Mouse (Mus musculus): ENCODE data around the gene Ctcfl. TPM values are rescaled to one million over a fixed set of nuclear protein-coding genes. Genes with fewer than 3 reads are reported as not detected.
"Not testable (repeated sequence)": the region's sequence is repeated elsewhere in the genome, so short reads cannot be mapped to it uniquely, and the experiment has no call there.

Gene Ctcfl
- polyA plus RNA-seq, 1 experiment: not detected

DNA sequence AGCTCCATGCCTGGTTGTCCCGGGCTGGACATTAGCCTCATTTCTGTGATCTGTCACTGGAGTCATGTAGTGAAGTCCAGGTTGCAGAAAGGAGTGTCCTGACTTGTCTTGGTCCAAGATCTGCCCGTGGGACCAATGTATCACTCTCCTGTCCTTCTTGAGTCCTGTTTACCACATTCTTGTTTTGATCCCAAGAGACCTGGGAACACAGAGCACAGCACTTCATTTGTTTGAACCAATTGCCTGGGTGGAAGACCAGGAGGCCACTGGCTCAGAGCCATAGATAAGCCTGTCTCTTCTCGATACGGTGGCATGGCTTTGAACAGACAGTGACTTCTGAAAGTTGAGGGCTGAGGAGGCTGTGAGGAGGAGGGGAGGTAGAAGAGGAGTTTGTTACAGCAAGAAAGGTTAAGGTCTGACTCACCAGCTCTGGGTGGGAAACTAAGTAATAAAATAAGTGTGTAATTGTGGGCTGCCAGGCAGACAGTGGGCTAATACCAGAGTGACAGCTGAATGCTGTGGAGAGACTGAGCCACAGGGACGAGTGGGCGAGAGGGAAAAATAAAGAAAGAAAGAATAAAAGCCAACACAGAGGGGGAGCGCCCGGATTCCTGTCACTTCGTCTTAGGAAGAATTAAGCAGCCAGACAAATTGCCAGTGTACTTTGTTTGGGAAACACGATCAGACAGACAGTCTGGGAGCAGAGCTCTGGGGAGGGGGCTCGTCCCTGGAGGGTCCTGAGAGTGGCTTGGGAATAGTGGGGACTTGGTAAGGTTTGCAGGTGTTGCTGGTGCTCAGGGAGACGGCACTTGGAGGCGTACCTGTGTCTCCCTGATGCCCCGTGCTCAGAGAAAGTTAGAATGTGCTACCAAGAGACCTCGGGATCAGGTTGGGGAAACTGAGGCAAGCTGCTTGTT lies 19.3 kb upstream of the Ctcfl start:
- DNase-seq (ENCODE audit: low read depth): peak; percentile 57
- TF ChIP-seq POLR2A (IDR thresholded peaks at IDR 0.05; ENCODE audit: borderline replicate concordance, extremely low read depth, insufficient read depth, insufficient read length, poor library complexity, severe bottlenecking) (no peak), CTCF (IDR thresholded peaks at IDR 0.05; ENCODE audit: borderline replicate concordance, extremely low read depth, insufficient read depth, insufficient read length) (no peak)

- no peak for DNase-seq (ENCODE audit: low read depth)
- TF ChIP-seq POLR2A (IDR thresholded peaks at IDR 0.05; ENCODE audit: borderline replicate concordance, extremely low read depth, insufficient read depth, insufficient read length, poor library complexity, severe bottlenecking) (no peak), CTCF (IDR thresholded peaks at IDR 0.05; ENCODE audit: borderline replicate concordance, extremely low read depth, insufficient read depth, insufficient read length) (no peak)
Observed at GRCm38 (mm10) chr2:173134695-173135094, 15.4 kb upstream of the Ctcfl start.

GRCm38 (mm10) chr2:173132794-173133300 lies 13.5 kb upstream of the Ctcfl start:
- DNase-seq (ENCODE audit: low read depth): no peak
- TF ChIP-seq POLR2A (IDR thresholded peaks at IDR 0.05; ENCODE audit: borderline replicate concordance, extremely low read depth, insufficient read depth, insufficient read length, poor library complexity, severe bottlenecking): no peak
- TF ChIP-seq CTCF (IDR thresholded peaks at IDR 0.05; ENCODE audit: borderline replicate concordance, extremely low read depth, insufficient read depth, insufficient read length): no peak

- no peak for TF ChIP-seq POLR2A (IDR thresholded peaks at IDR 0.05; ENCODE audit: borderline replicate concordance, extremely low read depth, insufficient read depth, insufficient read length, poor library complexity, severe bottlenecking)
- no peak for TF ChIP-seq CTCF (IDR thresholded peaks at IDR 0.05; ENCODE audit: borderline replicate concordance, extremely low read depth, insufficient read depth, insufficient read length)
Observed at GRCm38 (mm10) chr2:173132262-173132661, 12.9 kb upstream of the Ctcfl start.

DNA sequence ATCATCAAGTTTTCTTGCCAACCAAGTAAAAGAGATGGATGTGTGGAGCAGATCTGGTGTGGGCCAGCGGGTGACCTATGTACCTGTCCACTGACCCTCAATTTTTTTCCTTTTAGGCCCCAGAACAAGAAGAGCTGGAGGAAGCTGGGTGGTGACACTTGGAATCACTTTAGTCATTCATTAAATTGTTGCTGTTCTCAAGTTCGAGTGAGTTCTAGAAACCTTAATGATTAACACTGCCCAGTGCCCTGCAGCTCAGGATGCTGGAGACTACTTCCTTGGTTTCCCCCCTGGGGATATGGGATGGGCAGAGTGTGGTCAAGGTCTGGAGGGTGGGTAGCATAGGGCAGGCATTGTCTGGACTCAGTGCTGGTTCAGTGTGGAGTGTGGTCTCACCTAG lies 9.8 kb upstream of the Ctcfl start:
- TF ChIP-seq POLR2A (IDR thresholded peaks at IDR 0.05; ENCODE audit: borderline replicate concordance, extremely low read depth, insufficient read depth, insufficient read length, poor library complexity, severe bottlenecking): no peak
- TF ChIP-seq CTCF (IDR thresholded peaks at IDR 0.05; ENCODE audit: borderline replicate concordance, extremely low read depth, insufficient read depth, insufficient read length): no peak

More at GRCm38 (mm10) chr2:173132262-173132661, 12.9 kb upstream of the Ctcfl start:
- no peak for DNase-seq (ENCODE audit: low read depth)

DNA sequence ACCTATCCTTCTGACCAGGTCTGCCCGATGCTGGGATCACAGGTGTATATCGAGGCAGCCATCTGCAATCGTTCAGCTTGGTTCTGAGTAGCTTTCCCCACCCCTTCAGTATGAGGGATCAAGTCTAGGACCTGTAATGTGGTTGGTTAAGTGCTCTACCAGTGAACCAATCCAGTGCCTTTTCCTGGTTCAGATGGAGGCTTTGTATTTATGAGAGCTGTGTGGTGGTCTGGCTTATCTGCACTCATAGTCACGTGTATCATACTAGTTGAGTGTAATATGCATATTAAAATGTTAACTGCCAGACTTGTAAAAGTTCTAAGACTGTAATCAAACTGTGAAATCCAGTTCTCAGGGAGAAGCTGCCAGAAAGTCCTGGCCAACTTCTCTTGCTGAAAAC lies 7.1 kb upstream of the Ctcfl start:
- TF ChIP-seq CTCF (IDR thresholded peaks at IDR 0.05; ENCODE audit: borderline replicate concordance, extremely low read depth, insufficient read depth, insufficient read length): no peak
- TF ChIP-seq POLR2A (IDR thresholded peaks at IDR 0.05; ENCODE audit: borderline replicate concordance, extremely low read depth, insufficient read depth, insufficient read length, poor library complexity, severe bottlenecking): no peak
- DNase-seq (ENCODE audit: low read depth): no peak

More for the DNA sequence above, 9.8 kb upstream of the Ctcfl start:
- no peak for DNase-seq (ENCODE audit: low read depth)

- DNase-seq (ENCODE audit: low read depth): no peak
- TF ChIP-seq CTCF (IDR thresholded peaks at IDR 0.05; ENCODE audit: borderline replicate concordance, extremely low read depth, insufficient read depth, insufficient read length) (no peak), POLR2A (IDR thresholded peaks at IDR 0.05; ENCODE audit: borderline replicate concordance, extremely low read depth, insufficient read depth, insufficient read length, poor library complexity, severe bottlenecking) (no peak)
Observed at GRCm38 (mm10) chr2:173124022-173124735, 4.9 kb upstream of the Ctcfl start.

DNA sequence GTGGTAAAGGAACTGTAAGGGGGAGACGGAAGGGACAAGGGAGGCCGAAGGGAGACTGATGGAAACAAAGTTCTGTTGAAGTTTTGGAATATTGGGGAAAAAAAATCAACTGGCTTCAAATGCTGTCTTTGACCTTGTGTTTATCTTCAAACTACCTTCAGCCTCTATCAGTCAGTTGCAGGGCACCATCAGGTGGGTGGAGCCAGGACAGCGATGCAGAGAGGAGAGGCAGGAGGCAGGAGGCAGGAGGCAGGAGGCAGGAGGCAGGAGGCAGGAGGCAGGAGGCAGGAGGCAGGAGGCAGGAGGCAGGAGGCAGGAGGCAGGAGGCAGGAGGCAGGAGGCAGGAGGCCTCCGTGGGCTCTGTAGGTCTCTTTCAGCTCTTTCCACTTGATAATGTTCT lies 792 bp upstream of the Ctcfl start:
- not testable (repeated sequence) for DNase-seq (ENCODE audit: low read depth)

DNA sequence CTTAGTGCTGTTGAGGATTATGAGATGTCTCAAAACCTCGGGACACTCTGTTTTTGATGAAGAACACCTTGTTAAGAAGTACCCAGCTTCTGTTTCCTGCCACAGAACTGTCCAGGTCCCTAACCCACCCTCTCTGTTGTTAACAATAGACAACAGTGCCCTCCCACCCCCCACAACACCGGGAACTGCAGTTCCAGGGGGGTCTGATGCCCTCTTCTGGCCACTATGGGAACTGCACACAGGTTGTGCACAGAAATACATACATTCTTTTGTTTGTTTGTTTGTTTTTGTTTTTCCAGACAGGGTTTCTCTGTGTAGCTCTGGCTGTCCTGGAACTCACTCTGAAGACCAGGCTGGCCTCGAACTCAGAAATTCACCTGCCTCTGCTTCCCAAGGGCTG lies 5.5 kb downstream of the Ctcfl start:
- DNase-seq (ENCODE audit: low read depth): not testable (repeated sequence)
- peak; percentile 33; the same call in 1 of the 2 replicates for TF ChIP-seq CTCF (IDR thresholded peaks at IDR 0.05; ENCODE audit: borderline replicate concordance, extremely low read depth, insufficient read depth, insufficient read length)

DNA sequence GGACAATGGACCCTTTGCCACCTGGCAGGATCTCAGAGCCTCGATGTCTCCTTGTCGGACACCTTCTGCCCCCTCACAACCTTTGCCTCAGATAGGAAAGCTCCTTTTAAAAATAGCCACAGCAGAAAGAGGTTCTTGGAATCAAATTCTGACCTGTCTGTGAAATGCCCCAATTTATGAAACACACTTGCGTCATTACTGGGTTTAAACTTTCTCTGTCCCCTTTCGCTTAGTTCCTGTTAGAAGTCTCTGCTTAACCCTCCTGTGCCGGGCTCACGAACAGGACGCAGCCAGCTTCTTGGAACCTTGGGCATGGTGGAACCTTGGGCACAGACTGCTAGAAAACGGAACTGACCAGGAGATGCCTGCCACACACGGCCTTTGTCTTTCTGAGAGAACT lies 8.8 kb downstream of the Ctcfl start:
- TF ChIP-seq CTCF (IDR thresholded peaks at IDR 0.05; ENCODE audit: borderline replicate concordance, extremely low read depth, insufficient read depth, insufficient read length): no peak
- DNase-seq (ENCODE audit: low read depth): no peak

DNA sequence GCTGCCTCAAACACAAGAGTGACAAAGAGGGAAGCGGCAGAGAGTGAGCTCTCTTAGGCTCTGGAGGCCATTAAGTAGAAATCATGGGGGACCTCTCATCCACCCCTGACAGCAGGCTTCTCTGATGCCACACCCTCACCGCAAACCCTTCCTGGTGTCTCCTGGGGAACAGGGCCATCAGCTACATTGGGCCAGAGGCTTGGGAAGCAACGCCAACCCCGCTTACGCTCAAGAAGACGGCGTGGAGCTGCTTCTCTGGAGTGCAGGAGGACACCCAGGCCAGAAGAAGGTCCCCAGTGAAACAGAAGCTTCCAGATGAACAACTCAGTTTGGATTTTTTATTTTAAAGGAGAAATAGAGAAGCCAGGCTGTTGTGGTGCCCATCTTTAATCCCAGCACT lies 9.8 kb downstream of the Ctcfl start:
- DNase-seq (ENCODE audit: low read depth): no peak
- no peak for TF ChIP-seq POLR2A (IDR thresholded peaks at IDR 0.05; ENCODE audit: borderline replicate concordance, extremely low read depth, insufficient read depth, insufficient read length, poor library complexity, severe bottlenecking)
- no peak for TF ChIP-seq CTCF (IDR thresholded peaks at IDR 0.05; ENCODE audit: borderline replicate concordance, extremely low read depth, insufficient read depth, insufficient read length)
